Mouse (Mus musculus): Measurements from ENCODE around the gene Osbpl3.

GRCm38 (mm10) chr6:50445616-50446015, 10.4 kb downstream of the Osbpl3 start:
- TF ChIP-seq CTCF (IDR thresholded peaks at IDR 0.05) (no peak), POLR2A (IDR thresholded peaks at IDR 0.05; ENCODE audit: insufficient read depth, low read depth, low read length) (no peak)
